Mouse (Mus musculus): ENCODE results near the gene Cnfn.

DNA sequence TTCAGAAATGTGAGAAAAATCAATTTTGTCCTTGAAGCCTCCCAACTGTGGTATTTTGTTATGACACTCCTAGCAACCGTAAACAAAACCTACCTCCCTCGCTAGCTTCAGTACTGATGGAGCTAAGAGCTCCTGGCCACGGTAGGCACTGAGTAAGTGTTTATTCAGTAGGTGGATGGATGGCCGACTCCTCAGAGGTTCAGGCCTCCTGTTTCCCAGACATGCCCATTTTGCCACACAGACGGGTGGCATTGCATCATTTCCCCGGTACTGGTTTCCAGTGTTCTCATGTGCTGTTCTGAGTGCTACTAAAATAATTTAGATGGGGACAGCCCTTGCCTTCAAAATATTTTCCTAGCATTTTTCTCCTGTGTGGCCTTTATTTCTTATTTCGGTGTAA is 36.9 kb upstream of the Cnfn start:
- TF ChIP-seq POLR2A (IDR thresholded peaks at IDR 0.05; ENCODE audit: borderline replicate concordance, insufficient read depth, low read length) (no peak), CTCF (IDR thresholded peaks at IDR 0.05; ENCODE audit: borderline replicate concordance, insufficient read depth, low read depth, low read length) (no peak)

Measured in cerebellum, adult 2 months (tissue).